Mouse (Mus musculus): ENCODE measurements at regions not wholly inside any gene's neighbourhood (a gene's known extent, or its start where the extent isn't known, plus 50 kb on each side); places are given as distances from the start of the nearest gene placed in this dataset.

DNA sequence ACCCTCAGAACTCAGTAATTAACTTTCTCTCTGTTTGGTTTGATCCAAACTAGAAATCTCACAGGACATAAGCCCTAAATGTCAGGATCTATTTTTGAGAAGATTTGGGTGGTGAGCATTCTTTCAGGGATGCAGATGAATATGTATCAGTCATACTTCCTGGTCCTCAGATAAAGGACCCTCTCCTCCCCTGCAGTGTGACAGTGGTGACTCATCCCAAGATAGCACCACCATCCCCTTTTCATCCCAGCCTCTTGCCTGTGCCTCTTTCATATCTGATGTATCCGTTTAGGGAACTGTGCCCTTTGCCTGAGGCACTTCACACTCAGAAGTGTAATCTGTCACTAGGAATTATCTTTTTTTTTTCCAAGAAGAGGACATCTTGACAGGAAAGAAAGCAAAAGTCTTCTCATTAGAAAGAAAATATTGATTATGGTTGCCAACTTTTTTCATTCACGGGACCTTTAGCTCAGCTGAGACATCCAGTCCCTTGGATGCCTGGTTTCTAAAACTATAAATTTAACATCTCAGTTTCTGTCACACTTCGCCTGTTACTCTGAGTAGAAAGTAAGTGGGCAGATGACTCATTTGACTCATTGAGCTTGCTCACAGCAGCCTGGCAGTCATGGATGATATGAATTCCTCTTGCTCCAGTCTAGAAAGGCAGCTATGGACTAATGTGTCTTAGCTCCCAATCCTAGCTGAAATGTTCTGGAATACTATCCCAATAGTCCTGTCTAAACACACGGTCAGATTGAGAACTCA lies 284.1 kb upstream of the Mctp2 start:
- DNase-seq (ENCODE audit: low spot score) = no peak

DNA sequence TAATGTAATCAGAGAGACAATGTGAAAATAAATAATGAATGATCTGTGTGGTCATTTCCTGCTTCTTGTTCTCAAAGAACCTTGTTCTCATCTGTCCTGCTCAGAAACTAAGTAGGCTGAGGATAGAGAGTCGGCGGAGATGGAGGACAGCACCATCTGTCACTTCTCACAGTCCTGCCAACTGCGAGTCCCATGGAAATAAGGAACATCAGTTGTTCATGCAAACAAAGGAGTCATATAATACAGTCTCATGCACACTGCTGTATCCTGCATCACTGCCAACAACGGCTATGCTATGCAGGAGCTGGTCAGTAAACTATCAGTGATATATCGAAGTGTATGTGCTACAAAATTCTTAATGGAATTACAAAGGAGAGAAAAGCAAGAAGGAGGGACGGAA lies 285.7 kb upstream of the Mctp2 start:
- DNase-seq (ENCODE audit: low spot score) = no peak

DNA sequence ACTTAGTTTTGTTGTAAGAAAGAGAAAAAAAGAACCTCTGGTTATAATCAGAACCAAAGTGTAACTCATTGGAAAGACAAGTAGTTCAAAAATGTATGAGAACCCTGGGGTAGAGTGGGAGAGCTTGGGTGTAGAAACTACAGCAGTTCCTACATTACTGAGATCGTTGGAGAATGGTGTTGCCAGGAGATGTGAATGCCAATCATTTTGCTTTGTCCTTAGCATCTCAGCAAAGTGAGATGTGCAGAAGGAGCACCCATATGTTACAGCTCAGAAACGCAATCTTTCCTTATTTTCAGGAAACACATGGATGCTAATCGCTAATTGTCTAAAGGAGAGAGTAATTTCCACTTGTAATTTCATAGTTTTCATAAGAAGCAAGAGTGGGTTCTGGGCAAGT lies 286.2 kb upstream of the Mctp2 start:
- no peak for DNase-seq (ENCODE audit: low spot score)

DNA sequence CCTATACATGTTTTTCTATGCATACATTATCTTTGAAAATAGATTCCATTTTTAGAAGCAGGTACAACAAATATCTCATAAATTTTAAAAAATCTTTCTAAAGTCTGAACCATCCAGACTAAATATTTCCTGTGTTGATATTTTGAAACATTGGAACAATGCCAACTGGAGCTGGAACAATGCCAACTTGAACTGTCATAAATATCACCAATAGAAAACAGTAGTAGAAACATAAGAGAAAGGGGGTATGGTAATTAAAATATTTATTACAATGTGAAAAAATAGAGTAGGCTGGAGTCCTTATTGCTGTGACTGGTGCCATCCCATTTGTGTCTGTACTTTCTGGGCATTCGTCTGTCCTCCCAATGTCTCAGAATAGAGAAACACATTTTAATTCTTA lies 286.9 kb upstream of the Mctp2 start:
- DNase-seq (ENCODE audit: low spot score) = no peak

DNA sequence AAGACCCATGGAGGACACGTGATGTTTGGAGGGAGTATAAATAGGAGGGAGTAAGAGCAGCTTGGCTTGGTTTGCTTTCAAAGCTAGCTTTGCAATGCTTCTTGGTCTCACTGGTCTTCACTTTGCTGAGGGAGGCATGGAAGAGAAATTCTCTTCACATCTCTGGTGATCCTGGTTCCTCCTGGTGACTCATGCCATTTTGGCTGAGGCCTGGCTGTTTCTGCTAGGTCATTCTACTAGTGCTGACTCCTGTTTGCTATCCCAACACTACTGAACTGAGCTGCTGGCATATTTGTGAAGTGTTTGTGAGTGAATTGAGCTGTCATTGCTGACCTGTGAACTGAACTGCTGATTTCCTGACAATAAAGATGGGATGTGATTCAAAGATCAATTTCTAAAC lies 288.3 kb upstream of the Mctp2 start:
- DNase-seq (ENCODE audit: low spot score) = no peak

DNA sequence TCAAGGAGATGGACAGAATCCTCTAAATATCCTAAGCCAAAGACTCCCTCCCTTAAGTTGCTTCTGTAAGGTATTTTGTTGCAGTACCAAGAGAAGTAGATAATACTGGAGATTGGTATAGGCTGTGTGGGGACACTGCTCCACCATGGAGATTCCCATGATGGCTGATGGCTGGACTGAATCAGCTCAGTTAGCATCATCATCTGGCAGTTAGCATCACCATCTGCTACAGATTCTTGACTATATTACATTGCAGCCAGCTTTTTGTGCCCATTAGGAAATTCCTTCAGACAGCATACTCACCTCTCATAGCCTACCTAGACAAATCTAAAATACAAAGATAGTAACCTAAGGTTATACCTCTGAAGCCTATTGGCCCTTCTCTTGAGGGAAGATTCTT lies 290.6 kb upstream of the Mctp2 start:
- no peak for DNase-seq (ENCODE audit: low spot score)

DNA sequence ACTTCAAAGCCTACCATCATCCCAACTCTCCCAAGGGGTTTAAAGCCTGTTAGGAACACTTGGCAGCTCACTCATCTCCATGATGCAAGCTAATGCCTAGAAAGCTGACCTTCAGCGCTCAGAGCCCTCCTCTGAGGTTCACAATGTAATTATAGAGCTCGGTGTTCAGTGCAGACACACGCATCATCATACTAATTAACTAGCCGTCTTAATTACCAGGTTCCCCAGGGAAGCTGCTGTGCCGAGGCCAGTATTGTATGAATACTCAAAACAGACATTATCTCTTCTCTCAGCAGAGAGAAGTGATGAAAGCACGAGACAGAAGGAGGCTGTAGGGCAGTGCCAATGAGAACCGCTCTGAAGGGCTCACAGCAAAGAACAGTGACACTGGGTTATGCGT lies 295.5 kb upstream of the Mctp2 start:
- DNase-seq (ENCODE audit: low spot score) = no peak

DNA sequence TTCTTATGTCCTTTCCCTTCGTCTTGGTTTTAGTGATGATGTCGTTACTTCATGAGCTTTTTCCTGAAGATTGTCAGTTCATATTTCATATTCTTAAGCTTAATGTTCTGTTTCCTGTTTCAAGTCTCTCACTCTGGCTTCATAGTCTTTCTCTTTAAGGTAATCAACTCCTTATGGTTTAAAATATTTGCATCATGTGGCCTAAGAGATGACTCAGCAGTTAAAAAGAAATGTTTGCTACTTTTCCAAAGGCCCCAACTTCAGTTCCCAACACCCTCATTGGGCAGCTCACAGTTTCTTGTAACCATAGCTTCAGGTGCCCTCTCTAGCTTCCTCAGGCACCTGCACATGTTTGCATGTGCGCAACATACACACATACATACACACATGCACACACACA lies 303.4 kb upstream of the Mctp2 start:
- no peak for DNase-seq (ENCODE audit: low spot score)

DNA sequence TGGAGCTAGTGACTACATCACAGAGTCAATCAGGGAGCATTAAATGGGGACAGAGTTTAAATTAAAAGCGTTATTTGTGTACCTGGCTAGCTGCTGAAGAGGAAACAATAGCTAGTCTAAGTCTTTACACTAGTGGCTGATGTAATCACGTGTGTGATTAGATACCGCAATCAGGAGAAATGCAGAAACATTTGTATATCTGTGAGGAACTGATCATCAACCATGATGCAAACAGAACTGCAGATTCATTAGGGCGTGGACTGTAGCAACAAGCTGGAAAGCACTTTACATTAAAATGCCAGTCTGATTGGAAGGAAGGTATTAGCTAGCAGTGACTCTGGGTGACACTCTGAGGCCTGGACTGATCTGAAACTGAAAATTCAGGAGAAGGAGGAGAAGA lies 308.8 kb upstream of the Mctp2 start:
- no peak for DNase-seq (ENCODE audit: low spot score)

DNA sequence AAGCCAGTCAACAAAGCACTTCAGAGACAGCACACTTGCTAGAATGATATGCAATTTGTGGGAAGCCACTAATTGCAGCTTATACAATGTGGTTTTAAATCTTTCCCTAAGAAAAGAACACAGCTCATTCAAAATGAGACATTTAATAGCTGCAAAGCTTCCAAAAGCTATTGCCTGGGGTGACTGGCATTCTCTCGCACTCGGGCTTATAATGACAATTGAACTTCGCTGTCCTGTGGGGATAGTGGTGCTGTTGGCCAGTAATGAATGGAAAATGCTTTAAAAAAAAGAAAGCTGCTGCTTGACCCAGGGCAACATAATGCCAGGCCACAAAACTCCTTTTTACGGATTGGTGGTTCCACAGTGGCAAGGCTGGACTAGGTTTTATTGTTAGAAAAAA lies 321.0 kb upstream of the Mctp2 start:
- no peak for DNase-seq (ENCODE audit: low spot score)

DNA sequence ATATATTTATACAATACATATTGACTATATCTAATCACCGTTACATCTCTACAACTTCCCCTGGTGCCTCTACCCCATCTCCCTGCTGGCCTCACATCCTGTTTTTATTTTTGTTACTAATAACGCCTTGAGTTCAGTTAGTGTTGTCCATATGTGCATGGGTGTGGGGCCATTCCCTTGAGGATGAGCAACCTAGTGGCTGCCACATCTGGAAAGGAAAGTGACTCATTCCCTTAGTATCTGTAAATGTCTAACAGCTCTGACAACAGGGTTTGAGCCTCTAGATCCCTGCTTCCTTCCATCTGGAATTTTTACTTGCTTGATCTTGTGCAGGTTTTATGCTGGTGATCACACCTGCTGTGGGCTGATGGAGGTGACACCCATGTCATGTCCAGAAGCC lies 333.2 kb upstream of the Mctp2 start:
- no peak for DNase-seq (ENCODE audit: low spot score)

DNA sequence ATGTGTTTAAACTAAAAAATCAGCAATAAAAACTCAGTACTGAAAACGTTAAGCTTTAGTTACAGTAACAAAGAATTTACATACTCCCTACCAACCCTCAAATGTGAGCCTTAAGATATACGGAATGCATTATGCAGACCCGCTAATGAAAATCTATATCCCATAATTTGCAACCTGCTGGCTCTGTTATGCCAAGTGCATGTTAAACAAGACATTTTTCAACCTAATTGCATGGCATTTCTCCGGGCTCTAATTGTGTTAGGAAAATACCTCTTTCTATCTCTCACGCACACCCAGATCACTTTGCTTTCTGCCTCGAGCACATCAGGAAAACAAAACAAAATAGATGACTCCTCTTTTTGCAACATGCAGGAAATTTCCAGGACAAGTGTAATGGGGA lies 368.6 kb upstream of the Mctp2 start:
- no peak for DNase-seq (ENCODE audit: low spot score)

DNA sequence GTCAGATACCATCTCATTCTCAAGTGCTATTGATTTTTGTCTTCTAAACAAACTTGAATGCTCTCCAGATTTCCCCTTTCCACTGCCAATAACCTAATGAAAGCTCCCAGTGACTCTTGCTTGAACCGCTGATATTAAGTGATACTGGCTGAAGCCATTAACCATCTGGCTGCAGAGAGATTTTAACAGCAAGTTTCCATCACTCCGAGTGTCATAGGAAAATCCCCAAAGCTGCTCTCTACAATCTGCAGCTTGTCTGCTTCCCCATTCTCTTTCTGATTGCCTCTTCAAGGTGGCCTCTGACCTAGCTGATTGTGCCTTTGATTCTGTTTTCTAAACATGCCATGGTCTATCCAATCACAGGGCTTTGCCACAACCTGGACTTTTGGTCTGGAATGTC lies 379.4 kb upstream of the Mctp2 start:
- no peak for DNase-seq (ENCODE audit: low spot score)

DNA sequence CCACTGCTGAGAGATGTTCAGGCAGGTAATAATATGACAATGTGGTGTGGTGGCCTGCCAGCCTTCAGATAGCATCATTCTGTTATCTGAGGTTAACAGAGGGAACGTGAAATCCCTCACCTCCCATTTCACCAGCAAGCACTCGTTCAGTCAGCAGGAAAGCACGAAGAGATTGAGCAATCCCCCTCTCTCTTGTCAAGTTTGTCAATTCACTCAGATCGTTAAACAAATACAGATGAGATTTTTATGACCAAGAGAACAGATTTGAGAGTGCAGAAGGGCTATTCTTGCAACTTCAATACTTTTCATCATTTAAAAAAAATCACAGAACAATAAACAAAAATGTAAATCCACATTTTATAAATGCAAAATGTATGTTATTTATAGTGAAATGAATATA lies 380.9 kb upstream of the Mctp2 start:
- DNase-seq (ENCODE audit: low spot score) = no peak

DNA sequence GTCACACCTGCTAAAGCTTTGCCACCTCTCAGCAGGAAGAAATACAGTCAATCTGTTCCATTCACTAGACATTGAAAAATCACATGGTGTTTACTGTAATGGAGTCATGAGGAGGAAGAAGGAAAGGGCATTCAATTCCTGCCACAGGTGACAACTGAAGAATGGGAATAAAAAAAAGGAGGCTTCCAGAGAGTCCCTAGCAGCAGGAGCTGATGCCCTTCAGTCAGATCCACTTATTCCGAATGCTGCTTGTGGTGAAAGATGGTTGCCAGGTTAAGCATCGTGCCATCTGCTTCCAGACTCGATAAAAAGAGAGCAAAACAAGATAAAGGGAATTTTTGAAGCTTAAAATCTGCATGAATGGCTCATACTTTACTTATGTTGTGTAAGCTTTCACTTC lies 385.0 kb upstream of the Mctp2 start:
- no peak for DNase-seq (ENCODE audit: low spot score)

DNA sequence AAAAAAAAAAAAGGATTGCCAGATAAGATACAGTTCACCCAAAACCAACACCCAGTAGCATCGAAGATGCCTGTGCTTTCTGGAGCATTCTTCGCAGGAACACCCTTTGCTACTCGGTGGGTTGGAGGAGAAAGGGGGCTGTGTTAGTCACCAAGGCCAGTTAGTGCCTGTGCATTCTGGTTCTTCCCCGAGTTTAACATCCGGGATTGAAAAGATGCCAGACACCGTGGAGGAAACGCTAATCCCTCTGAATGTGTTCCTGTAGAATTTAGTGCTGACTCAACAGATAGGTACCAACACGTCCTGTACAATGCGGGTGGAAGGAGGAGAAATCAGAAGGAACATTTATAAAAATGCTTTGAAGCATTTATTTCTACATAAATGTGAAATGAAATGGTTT lies 385.5 kb upstream of the Mctp2 start:
- no peak for DNase-seq (ENCODE audit: low spot score)

DNA sequence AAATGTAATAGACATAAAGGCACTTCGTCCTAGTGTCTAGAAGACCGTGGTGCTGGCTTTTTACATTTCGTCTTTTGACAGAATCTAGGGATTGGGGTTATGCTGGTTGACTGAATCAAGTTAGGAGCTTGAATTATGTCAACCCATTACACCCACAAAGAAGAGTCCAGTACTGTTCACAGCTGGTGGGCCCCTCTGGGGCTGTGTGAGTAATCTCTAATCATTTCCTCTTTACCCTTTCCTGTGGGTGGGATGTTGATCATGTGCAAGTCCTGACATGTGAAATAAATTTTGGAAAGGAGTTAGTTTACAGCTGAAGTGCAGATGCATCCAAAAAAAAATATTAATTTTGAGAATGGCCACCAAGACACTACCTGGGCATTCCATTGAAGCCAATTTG lies 390.3 kb upstream of the Mctp2 start:
- no peak for DNase-seq (ENCODE audit: low spot score)

DNA sequence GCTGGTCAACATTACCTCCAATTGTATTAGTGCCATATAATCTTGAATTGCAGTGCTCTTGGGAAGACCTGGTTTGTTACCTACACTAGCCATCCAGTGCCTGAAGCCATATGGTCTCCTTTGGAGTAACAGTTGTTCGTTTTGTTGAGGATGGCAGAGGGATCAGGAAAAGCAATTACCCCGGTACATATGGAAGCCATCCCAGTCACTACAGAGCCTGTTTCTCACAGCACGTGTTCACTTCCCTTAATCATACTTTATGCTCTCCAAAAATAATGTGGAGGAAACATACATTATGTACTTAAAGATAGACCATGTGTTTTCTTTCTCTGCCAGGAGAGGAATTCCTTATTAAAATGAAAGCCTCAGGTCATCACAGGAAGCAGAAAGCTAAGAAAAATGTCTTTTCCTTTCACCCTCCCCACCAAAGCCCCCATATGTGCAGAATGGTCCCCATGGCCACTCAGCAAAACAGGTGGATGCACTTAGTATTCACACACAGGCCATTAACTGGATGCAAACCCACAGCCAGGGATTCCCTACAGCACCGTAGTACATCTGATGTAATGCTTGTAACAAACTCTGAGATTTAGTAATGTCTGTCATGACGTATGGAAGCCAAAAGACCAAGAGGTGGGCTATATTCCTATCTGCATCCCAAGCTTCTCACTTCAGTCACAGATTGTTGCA lies 397.4 kb upstream of the Mctp2 start:
- DNase-seq (ENCODE audit: low spot score) = no peak

DNA sequence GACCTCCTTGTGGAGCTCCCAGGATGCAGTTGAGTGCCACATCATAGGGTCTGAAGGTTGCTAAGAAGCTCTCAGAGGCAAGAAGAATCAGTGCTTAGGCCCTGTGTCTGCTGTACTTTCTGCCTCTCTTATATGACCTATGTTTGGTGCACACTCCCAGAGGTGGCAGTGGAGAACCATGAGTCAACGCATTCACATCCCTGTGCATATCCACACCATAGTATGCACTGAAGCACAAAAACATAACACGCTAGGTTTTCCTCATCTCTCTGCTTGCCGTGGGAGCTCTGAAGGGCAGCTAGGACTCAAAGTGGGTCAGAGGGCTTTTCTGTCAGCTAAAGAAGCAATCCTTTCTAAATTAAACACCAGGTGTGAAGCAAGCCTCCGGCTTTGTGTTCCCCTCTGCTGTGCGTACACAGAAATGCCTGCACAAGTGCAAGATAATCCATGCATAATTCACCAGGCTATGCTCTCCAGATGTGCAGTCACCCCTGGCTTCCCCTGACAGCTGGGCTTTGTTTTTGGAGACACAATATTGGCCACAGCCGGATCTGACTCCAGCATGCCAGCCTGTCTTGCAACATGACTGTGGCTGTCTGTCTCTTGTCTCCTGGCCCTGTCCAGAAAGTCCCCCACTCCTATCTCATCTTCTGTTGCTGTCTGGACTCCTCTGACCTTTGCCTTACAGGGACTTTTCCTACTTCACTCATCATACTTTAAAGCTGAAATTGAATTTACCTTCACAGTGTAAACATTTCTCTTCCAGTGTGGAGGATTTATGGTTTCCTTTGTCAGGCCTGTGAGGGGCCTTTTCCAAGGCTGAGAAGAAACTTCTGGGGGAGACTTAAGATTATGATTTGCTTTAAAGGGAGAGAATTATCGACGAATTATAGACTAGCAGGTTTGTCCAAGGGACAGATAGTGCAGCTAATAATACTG lies 405.1 kb upstream of the Mctp2 start:
- DNase-seq (ENCODE audit: low spot score) = no peak

DNA sequence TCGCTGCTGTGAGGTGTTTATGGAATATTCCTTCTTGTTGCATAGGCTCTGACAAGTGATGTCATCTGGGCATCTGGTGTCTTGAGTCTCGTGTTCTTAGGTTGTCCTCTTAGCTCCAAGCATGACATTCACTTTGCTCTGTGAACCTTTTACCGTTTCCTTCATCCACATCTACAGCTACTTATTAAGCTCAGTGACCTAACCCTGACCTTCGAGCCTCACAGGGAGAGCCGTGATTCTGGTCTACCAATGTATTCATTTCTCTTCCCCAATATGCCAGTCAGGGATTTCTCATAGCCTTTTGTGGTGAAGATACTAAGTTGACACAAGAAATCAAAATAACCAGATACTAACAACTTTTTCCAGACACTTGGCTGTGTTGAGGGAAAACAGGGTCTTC lies 409.0 kb upstream of the Mctp2 start:
- no peak for DNase-seq (ENCODE audit: low spot score)

DNA sequence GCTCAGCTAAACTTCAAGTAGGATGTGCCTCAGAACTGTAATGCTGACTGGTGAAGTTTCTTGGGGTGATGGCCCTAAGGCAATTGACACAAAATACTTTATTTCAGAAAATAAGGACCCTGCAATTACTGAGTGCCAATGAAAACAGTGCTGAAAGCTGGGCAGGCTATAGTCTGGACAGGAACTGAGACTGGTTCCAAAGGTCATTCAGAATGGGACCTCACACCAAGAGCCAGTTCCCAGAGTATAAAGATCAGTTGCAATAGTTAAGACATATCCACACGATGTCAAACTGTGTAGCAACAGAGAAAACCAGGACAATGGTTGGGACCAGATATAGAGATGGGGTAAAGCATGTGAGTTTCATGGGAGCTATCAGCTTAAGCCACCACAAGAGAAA lies 409.6 kb upstream of the Mctp2 start:
- DNase-seq (ENCODE audit: low spot score) = no peak

DNA sequence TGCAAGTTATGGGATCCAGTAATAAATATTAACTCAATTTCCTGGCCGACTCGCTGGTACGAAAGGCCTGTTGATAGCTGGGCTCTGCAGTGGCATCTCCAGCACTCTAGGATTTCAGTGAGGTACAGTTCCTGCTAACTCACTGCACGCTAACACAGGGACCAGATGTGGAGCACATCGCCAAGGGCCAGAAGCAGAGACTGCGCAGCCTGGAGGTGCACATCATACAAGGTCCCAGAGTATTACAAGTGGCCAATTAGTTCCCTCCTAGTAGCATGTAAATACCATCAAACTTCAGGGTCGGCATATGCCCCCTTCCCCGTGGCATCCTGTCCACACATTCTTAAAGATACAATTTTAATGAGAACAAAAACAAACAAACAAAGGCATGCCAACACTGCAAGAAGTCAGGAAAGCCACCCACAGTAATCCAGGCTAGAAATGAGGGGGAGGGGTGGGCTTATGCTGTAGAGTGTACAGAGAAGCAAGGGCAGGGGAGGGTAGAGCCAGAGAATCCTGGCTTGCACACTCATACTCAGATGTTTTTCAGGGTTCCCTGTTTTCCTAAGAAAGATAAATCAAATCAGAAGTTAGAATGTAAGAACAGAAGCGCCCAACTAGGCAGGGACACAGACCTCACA lies 419.9 kb upstream of the Mctp2 start:
- no peak for DNase-seq (ENCODE audit: low spot score)

DNA sequence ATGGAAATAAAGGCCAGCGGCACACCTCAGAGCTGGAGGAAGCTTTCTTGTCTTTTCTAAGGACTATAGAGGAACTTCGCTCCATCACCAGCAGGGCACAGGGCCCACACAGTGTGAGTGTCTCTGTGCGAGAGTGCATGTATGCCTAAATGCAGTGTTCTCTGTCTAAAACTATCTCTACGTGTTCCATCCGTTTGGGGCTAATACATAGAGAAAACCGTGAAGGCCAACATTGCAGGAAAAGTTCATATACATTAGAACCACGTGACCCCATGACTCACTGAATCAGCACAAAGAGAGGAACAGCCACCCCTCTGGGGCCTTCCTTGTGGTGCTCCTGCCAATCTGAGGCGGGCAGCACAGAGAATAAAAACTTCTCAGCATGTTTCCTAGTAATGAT lies 431.4 kb upstream of the Mctp2 start:
- no peak for DNase-seq (ENCODE audit: low spot score)

Data from testis, postnatal 14 days (tissue).